In genomic region chr15:78172256-78172898, GRCm38 (mm10) we compare ENCODE assay signal across 9 mouse cellular contexts. TPM values are rescaled to one million over a fixed set of nuclear protein-coding genes. Genes with fewer than 3 reads are reported as not detected.
DNase-seq lines count a peak whose midpoint lies in the region; ATAC-seq and TF ChIP-seq lines count a peak whose summit lies in the region.
"Had no signal": no experiment of that assay in that cellular context is flagged by ENCODE, and none has a peak within 500 bp of the region (broad histone marks: within the 10 kb centered on the region; RNA-seq: fewer than 3 reads in every experiment).

No protein-coding gene starts in this region.

- peaks cover 12% of the 10 kb centered on the region; the same call in 1 of the 2 replicates for H3K4me1 ChIP-seq in kidney, embryonic 14.5 days (ENCODE audit: control insufficient read depth, insufficient read depth, low read length)
- peaks cover 28 to 69% of the 10 kb centered on the region in 2 experiments for H3K4me1 ChIP-seq in CH12.LX (ENCODE audit: control insufficient read depth in 1 of 2, insufficient read depth in 2 of 2)
- peaks cover 26% of the 10 kb centered on the region for H3K4me1 ChIP-seq in forebrain, embryonic 12.5 days
- peaks cover 21% of the 10 kb centered on the region for H3K4me1 ChIP-seq in liver, postnatal 0 days (ENCODE audit: insufficient read depth)
- H3K4me1 ChIP-seq in heart, embryonic 11.5 days (ENCODE audit: control insufficient read depth, insufficient read depth, low read length): peaks cover 10% of the 10 kb centered on the region; the same call in 1 of the 2 replicates

- dilution Hi-C loops in CH12.LX (cut with MboI; ENCODE audit: extremely low pct_ligation_motif_present, extremely low pct_unique_long_range_greater_than_20kb, low sequenced_read_pairs): no loop called here

- no peaks in the 10 kb centered on the region for H3K27me3 ChIP-seq in kidney, embryonic 14.5 days (ENCODE audit: control insufficient read depth, insufficient read depth, low read length)
- H3K27me3 ChIP-seq in CH12.LX (replicated peaks): no peaks in the 10 kb centered on the region
- no peaks in the 10 kb centered on the region for H3K27me3 ChIP-seq in forebrain, embryonic 12.5 days
- no peaks in the 10 kb centered on the region for H3K27me3 ChIP-seq in liver, postnatal 0 days (ENCODE audit: insufficient read depth, low read length)
- H3K27me3 ChIP-seq in heart, embryonic 11.5 days (ENCODE audit: control insufficient read depth, insufficient read depth, low read length): no peaks in the 10 kb centered on the region

- no peaks in the 10 kb centered on the region; the same call in 1 of the 2 replicates for H3K79me2 ChIP-seq in CH12.LX (replicated peaks; ENCODE audit: control insufficient read depth, extremely low read depth, insufficient read depth, poor library complexity, severe bottlenecking)

- ATAC-seq in kidney, embryonic 14.5 days (ENCODE audit: low FRiP score, low TSS enrichment): no peak
- no peak for ATAC-seq in forebrain, embryonic 12.5 days (ENCODE audit: low FRiP score)
- no peak for ATAC-seq in liver, postnatal 0 days
- no peak for ATAC-seq in heart, embryonic 11.5 days (replicated peaks; ENCODE audit: insufficient number of reproducible peaks, low FRiP score, low TSS enrichment)

- H3K9ac ChIP-seq in kidney, embryonic 14.5 days (ENCODE audit: low read depth, low read length): no peak overlapping the region
- H3K9ac ChIP-seq in CH12.LX (ENCODE audit: insufficient read depth, low read depth): peak overlapping the region; percentile 68
- peak overlapping the region; percentile 86; the same call in 1 of the 2 replicates for H3K9ac ChIP-seq in forebrain, embryonic 12.5 days
- no peak overlapping the region for H3K9ac ChIP-seq in liver, postnatal 0 days (replicated peaks)
- no peak overlapping the region for H3K9ac ChIP-seq in heart, embryonic 11.5 days (ENCODE audit: low read depth, low read length)

- H3K4me2 ChIP-seq in kidney, embryonic 14.5 days (replicated peaks; ENCODE audit: low read depth, low read length): no peak overlapping the region; the same call in 1 of the 2 replicates
- peak overlapping the region; percentile 89 for H3K4me2 ChIP-seq in CH12.LX (ENCODE audit: insufficient read depth, low read depth, poor library complexity, severe bottlenecking)
- peak overlapping the region; percentile 90 for H3K4me2 ChIP-seq in forebrain, embryonic 12.5 days
- H3K4me2 ChIP-seq in liver, postnatal 0 days (ENCODE audit: low read depth, low read length): peak overlapping the region; percentile 90
- H3K4me2 ChIP-seq in heart, embryonic 11.5 days: no peak overlapping the region

- 0 out of 2 replicates have a peak overlapping the region, but pooled peaks have one; percentile 73 for H3K4me3 ChIP-seq in kidney, embryonic 14.5 days (ENCODE audit: low read length)
- H3K4me3 ChIP-seq in CH12.LX (replicated peaks in 1 of 3; ENCODE audit: low read depth in 2 of 3, low read length in 2 of 3, poor library complexity in 1 of 3): peak overlapping the region; percentile 56 to 88 (median 72)
- peak overlapping the region; percentile 72 for H3K4me3 ChIP-seq in forebrain, embryonic 12.5 days (replicated peaks)
- H3K4me3 ChIP-seq in liver, postnatal 0 days (ENCODE audit: low read depth, low read length): 0 out of 2 replicates have a peak overlapping the region, but pooled peaks have one; percentile 66
- no peak overlapping the region for H3K4me3 ChIP-seq in heart, embryonic 11.5 days (ENCODE audit: low read depth, low read length)

- no peak for DNase-seq in kidney, postnatal 4 days
- DNase-seq in CH12.LX (ENCODE audit: extremely low read depth): peak; percentile 85
- DNase-seq in liver, postnatal 0 days: no peak
- no peak for DNase-seq in retina, embryonic 14.5 days (ENCODE audit: low spot score)
- DNase-seq in embryo, embryonic 10.5 days (ENCODE audit: low spot score): no peak

- WGBS in kidney, embryonic 14.5 days: 84% methylated on average over 11 of the region's 11 CpGs
- WGBS in forebrain, embryonic 12.5 days: 76% methylated on average over 11 of the region's 11 CpGs
- WGBS in liver, postnatal 0 days (ENCODE audit: insufficient replicate concordance): 68% methylated on average over 11 of the region's 11 CpGs
- 73% methylated on average over 11 of the region's 11 CpGs for WGBS in heart, embryonic 11.5 days (ENCODE audit: insufficient replicate concordance)

- H3K36me3 ChIP-seq in kidney, embryonic 14.5 days (ENCODE audit: control insufficient read depth, insufficient read depth, low read length): no peaks in the 10 kb centered on the region; the same call in 1 of the 2 replicates
- peaks cover 5 to 12% of the 10 kb centered on the region in 2 experiments for H3K36me3 ChIP-seq in CH12.LX (replicated peaks in 1 of 2; ENCODE audit: control insufficient read depth in 1 of 2, insufficient read depth in 1 of 2, low read length in 1 of 2)
- peaks cover 14% of the 10 kb centered on the region; the same call in 1 of the 2 replicates for H3K36me3 ChIP-seq in forebrain, embryonic 12.5 days (replicated peaks)
- no peaks in the 10 kb centered on the region for H3K36me3 ChIP-seq in liver, postnatal 0 days (replicated peaks; ENCODE audit: insufficient read depth, low read length)
- no peaks in the 10 kb centered on the region for H3K36me3 ChIP-seq in heart, embryonic 11.5 days (ENCODE audit: control insufficient read depth, insufficient read depth, low read length)

- no peaks in the 10 kb centered on the region for H3K9me3 ChIP-seq in kidney, embryonic 14.5 days (ENCODE audit: control insufficient read depth, low read length)
- H3K9me3 ChIP-seq in CH12.LX (replicated peaks; ENCODE audit: low read length): no peaks in the 10 kb centered on the region
- no peaks in the 10 kb centered on the region for H3K9me3 ChIP-seq in forebrain, embryonic 12.5 days
- H3K9me3 ChIP-seq in liver, postnatal 0 days (ENCODE audit: low read length): no peaks in the 10 kb centered on the region
- H3K9me3 ChIP-seq in heart, embryonic 11.5 days (replicated peaks; ENCODE audit: control insufficient read depth, low read length): no peaks in the 10 kb centered on the region

- no peak for TF ChIP-seq POLR2A in CH12.LX (IDR thresholded peaks at IDR 0.05; ENCODE audit: low read depth, low read length)

- peak in 1 of 2 experiments; percentile 71; a peak in 2 of 4 replicates for TF ChIP-seq CTCF in CH12.LX (conservative IDR thresholded peaks at IDR 0.05 in 1 of 2, IDR thresholded peaks at IDR 0.05 in 1 of 2; ENCODE audit: low read depth in 2 of 2, low read length in 2 of 2)
- TF ChIP-seq CTCF in liver, postnatal 0 days (IDR thresholded peaks at IDR 0.05; ENCODE audit: low read depth): no peak

- peak; percentile 74 for TF ChIP-seq RAD21 in CH12.LX (IDR thresholded peaks at IDR 0.05; ENCODE audit: low read depth, low read length)

- no peak for TF ChIP-seq EP300 in CH12.LX (IDR thresholded peaks at IDR 0.05; ENCODE audit: low read length)
- TF ChIP-seq EP300 in liver, postnatal 0 days (IDR thresholded peaks at IDR 0.05; ENCODE audit: low read depth): no peak

- H3K27ac ChIP-seq in kidney, embryonic 14.5 days (ENCODE audit: low read depth, low read length): no peak overlapping the region
- H3K27ac ChIP-seq in CH12.LX (ENCODE audit: insufficient read depth, low read depth): peak overlapping the region; percentile 61
- no peak overlapping the region for H3K27ac ChIP-seq in forebrain, embryonic 12.5 days
- H3K27ac ChIP-seq in liver, postnatal 0 days (ENCODE audit: low read depth): no peak overlapping the region
- no peak overlapping the region for H3K27ac ChIP-seq in heart, embryonic 11.5 days (ENCODE audit: low read depth, low read length)

- in situ Hi-C loops in CH12.LX (cut with MboI; ENCODE audit: low pct_ligation_motif_present, low pct_unique_long_range_greater_than_20kb, low sequenced_read_pairs): loop anchor here (25.0 kb wide), 1 partner anchor 435 kb away; the partner anchor contains the start of gene Apol9b

TF ChIP-seq in CH12.LX, 34 proteins besides CTCF, POLR2A, EP300 and RAD21 (continues in another document):
- TF ChIP-seq KAT2A (IDR thresholded peaks at IDR 0.05; ENCODE audit: insufficient replicate concordance, low read length): 0 out of 2 replicates have a peak, but pooled peaks have one; percentile 44
- TF ChIP-seq USF2 (conservative IDR thresholded peaks at IDR 0.05; ENCODE audit: low read depth, low read length): no peak
- peak; percentile 42; the same call in 1 of the 2 replicates for TF ChIP-seq BHLHE40 (IDR thresholded peaks at IDR 0.05; ENCODE audit: low read depth, low read length)
- TF ChIP-seq MYC (IDR thresholded peaks at IDR 0.05; ENCODE audit: low read depth, low read length): peak; percentile 26; the same call in 1 of the 2 replicates
- no peak for TF ChIP-seq POLR2AphosphoS2 (IDR thresholded peaks at IDR 0.05; ENCODE audit: low read depth, low read length)
- TF ChIP-seq HCFC1 (IDR thresholded peaks at IDR 0.05; ENCODE audit: low read depth, low read length): peak; percentile 39
- peak; percentile 16 for TF ChIP-seq ETS1 (conservative IDR thresholded peaks at IDR 0.05; ENCODE audit: low read depth, low read length)
- no peak for TF ChIP-seq ZKSCAN1 (IDR thresholded peaks at IDR 0.05; ENCODE audit: borderline replicate concordance, low read depth, low read length)

RNA-seq across cellular contexts. Expression of gene Ift27, which starts 1.5 kb away (rescaled TPM):
- polyA plus RNA-seq in kidney, embryonic 14.5 days (2014; fragmentation: Nextera tagmentation; extraction: Ambion mirVana): 92.9 and 105 TPM in 2 replicates
- total RNA-seq in CH12.LX (2012; rRNA removed) (72.1 and 84.9 TPM in 2 replicates), CH12.LX (2014; rRNA removed) (67.1 and 84.1 TPM in 2 replicates)
- 82.1 and 87.2 TPM in 2 replicates for polyA plus RNA-seq in CH12.LX (2012; ENCODE audit: insufficient read length, low read depth)
- 127 and 131 TPM in 2 replicates for polyA plus RNA-seq in forebrain, embryonic 12.5 days (2016; fragmentation: Nextera tagmentation; extraction: Ambion mirVana)
- 24.4 and 25.3 TPM in 2 replicates for polyA plus RNA-seq in liver, postnatal 0 days (2015; fragmentation: Nextera tagmentation; extraction: Ambion mirVana)
- 42.1 and 48.2 TPM in 2 replicates for polyA plus RNA-seq in heart, embryonic 11.5 days (2014; fragmentation: Nextera tagmentation; extraction: Ambion mirVana)

RNA-seq across cellular contexts. Expression of gene Pvalb, which starts 33.8 kb away (rescaled TPM):
- polyA plus RNA-seq in kidney, embryonic 14.5 days (2014; fragmentation: Nextera tagmentation; extraction: Ambion mirVana): not detected in 2 replicates
- total RNA-seq in CH12.LX (2012; rRNA removed): 11.8 and 12.8 TPM in 2 replicates
- 10.0 and 11.4 TPM in 2 replicates for total RNA-seq in CH12.LX (2014; rRNA removed)
- polyA plus RNA-seq in CH12.LX (2012; ENCODE audit: insufficient read length, low read depth): 16.4 and 21.0 TPM in 2 replicates
- polyA plus RNA-seq in forebrain, embryonic 12.5 days (2016; fragmentation: Nextera tagmentation; extraction: Ambion mirVana): not detected in 2 replicates
- 2.4 TPM in 1 of 2 replicates, not detected in the other for polyA plus RNA-seq in liver, postnatal 0 days (2015; fragmentation: Nextera tagmentation; extraction: Ambion mirVana)
- 0.31 and 0.50 TPM in 2 replicates for polyA plus RNA-seq in heart, embryonic 11.5 days (2014; fragmentation: Nextera tagmentation; extraction: Ambion mirVana)

RNA-seq across cellular contexts. Expression of gene Cacng2, which starts 52.5 kb away (rescaled TPM):
- not detected in 2 replicates for polyA plus RNA-seq in kidney, embryonic 14.5 days (2014; fragmentation: Nextera tagmentation; extraction: Ambion mirVana)
- total RNA-seq in CH12.LX (2012; rRNA removed) (not detected in 2 replicates), CH12.LX (2014; rRNA removed) (not detected in 2 replicates)
- polyA plus RNA-seq in CH12.LX (2012; ENCODE audit: insufficient read length, low read depth): not detected in 2 replicates
- polyA plus RNA-seq in forebrain, embryonic 12.5 days (2016; fragmentation: Nextera tagmentation; extraction: Ambion mirVana): 2.2 and 2.5 TPM in 2 replicates
- not detected in 2 replicates for polyA plus RNA-seq in liver, postnatal 0 days (2015; fragmentation: Nextera tagmentation; extraction: Ambion mirVana)
- polyA plus RNA-seq in heart, embryonic 11.5 days (2014; fragmentation: Nextera tagmentation; extraction: Ambion mirVana): 0.06 and 0.10 TPM in 2 replicates
- polyA plus RNA-seq: heart, embryonic 14.5 days had no signal

Comparison
In these comparisons a context has a peak if more than half of its experiments do, and no peak if none do; other contexts are left out.
1. H3K4me2 ChIP-seq: peak in CH12.LX (single experiment), forebrain, embryonic 12.5 days (single experiment) and liver, postnatal 0 days (single experiment); none in kidney, embryonic 14.5 days (single experiment) and heart, embryonic 11.5 days (single experiment).
2. H3K9ac ChIP-seq: peak in CH12.LX (single experiment) and forebrain, embryonic 12.5 days (single experiment); none in kidney, embryonic 14.5 days (single experiment), liver, postnatal 0 days (single experiment) and heart, embryonic 11.5 days (single experiment).